Mouse (Mus musculus) MEL (cell line): Measurements from ENCODE around the gene Adam17. TPM values are rescaled to one million over a fixed set of nuclear protein-coding genes. Genes with fewer than 3 reads are reported as not detected.

Experiments
- DNase-seq: peaks from one replicate; pipeline ENCODE4 v3.0.0; 2011; ENCODE audit warnings: low read depth, low spot score
- H3K27ac ChIP-seq: 2 replicates; pipeline ENCODE4 v1.5.1; 2012; ENCODE audit warnings: low read depth, mild to moderate bottlenecking, control low read depth, low read length, moderate library complexity; ENCODE audit not compliant: control insufficient read depth
- H3K27me3 ChIP-seq, 2 experiments: fragments of 150-350 bp in 1 of 2; sonication (generic) in 1 of 2; 2 replicates each; pipeline ENCODE4 v1.6.1; 2012; ENCODE audit warnings: low read length in 2 of 2, mild to moderate bottlenecking in 2 of 2, improper control_type of control experiment in 1 of 2, moderate library complexity in 1 of 2; ENCODE audit not compliant: insufficient read depth in 2 of 2, control insufficient read depth in 1 of 2
- H3K36me3 ChIP-seq, 2 experiments: 2 replicates each; pipeline ENCODE4 v1.6.1; 2012 to 2014; ENCODE audit warnings: low read length in 2 of 2, improper control_type of control experiment in 1 of 2, inconsistent platforms in 1 of 2, mild to moderate bottlenecking in 1 of 2; ENCODE audit not compliant: insufficient read depth in 2 of 2, control insufficient read depth in 1 of 2
- H3K4me1 ChIP-seq, 2 experiments: fragments of 150-350 bp in 1 of 2; sonication (generic) in 1 of 2; 2 replicates each; pipeline ENCODE4 v1.6.1; 2012; ENCODE audit warnings: low read length in 2 of 2, improper control_type of control experiment in 1 of 2, mild to moderate bottlenecking in 1 of 2; ENCODE audit not compliant: insufficient read depth in 2 of 2, control insufficient read depth in 1 of 2
- H3K4me3 ChIP-seq, 2 experiments: fragments of 150-350 bp in 1 of 2; sonication (generic) in 1 of 2; 2 replicates each; pipeline ENCODE4 v1.5.1; 2012; ENCODE audit warnings: low read depth in 2 of 2, low read length in 2 of 2, mild to moderate bottlenecking in 2 of 2, moderate library complexity in 2 of 2, control low read depth in 1 of 2, improper control_type of control experiment in 1 of 2; ENCODE audit not compliant: control insufficient read depth in 1 of 2, insufficient read depth in 1 of 2
- H3K79me2 ChIP-seq: 2 replicates; pipeline ENCODE4 v1.6.1; 2012; ENCODE audit warnings: mild to moderate bottlenecking, low read length, moderate library complexity; ENCODE audit not compliant: control insufficient read depth, poor library complexity, insufficient read depth
- H3K9ac ChIP-seq: 2 replicates; pipeline ENCODE4 v1.6.1; 2012; ENCODE audit warnings: low read depth, mild to moderate bottlenecking, control low read depth, low read length, moderate library complexity; ENCODE audit not compliant: control insufficient read depth, poor library complexity, severe bottlenecking
- H3K9me3 ChIP-seq: fragments of 150-350 bp; sonication (generic); replicated peaks from 2 replicates; pipeline ENCODE4 v1.6.1; 2012; ENCODE audit warnings: mild to moderate bottlenecking, low read length, improper control_type of control experiment, moderate library complexity; ENCODE audit not compliant: insufficient read depth
- E2F4 ChIP-seq: IDR thresholded peaks from 2 replicates; pipeline ENCODE4 v1.6.1; 2011; ENCODE audit warnings: low read depth, low read length, improper control_type of control experiment, borderline replicate concordance
- ELF1 ChIP-seq: IDR thresholded peaks from 2 replicates; pipeline ENCODE4 v1.6.1; 2014; ENCODE audit warnings: low read depth, mild to moderate bottlenecking, inconsistent platforms, low read length, improper control_type of control experiment, moderate library complexity
- EP300 ChIP-seq, 2 experiments: IDR thresholded peaks; 2 replicates each; pipeline ENCODE4 v1.6.1; 2011; ENCODE audit warnings: improper control_type of control experiment in 2 of 2, low read length in 2 of 2, low read depth in 1 of 2, mild to moderate bottlenecking in 1 of 2
- ETS1 ChIP-seq: IDR thresholded peaks from 2 replicates; pipeline ENCODE4 v1.6.1; 2012; ENCODE audit warnings: low read depth, mild to moderate bottlenecking, inconsistent platforms, low read length, improper control_type of control experiment, moderate library complexity
- GABPA ChIP-seq: IDR thresholded peaks from 2 replicates; pipeline ENCODE4 v1.6.1; 2012; ENCODE audit warnings: low read depth, mild to moderate bottlenecking, inconsistent platforms, low read length, improper control_type of control experiment, moderate library complexity
- GATA1 ChIP-seq: IDR thresholded peaks from 2 replicates; pipeline ENCODE4 v1.6.1; 2011; ENCODE audit warnings: low read depth, low read length, improper control_type of control experiment
- KAT2A ChIP-seq: conservative IDR thresholded peaks from 2 replicates; pipeline ENCODE4 v1.6.1; 2012; ENCODE audit warnings: low read depth, low read length, improper control_type of control experiment, inconsistent platforms
- MAFK ChIP-seq: IDR thresholded peaks from 2 replicates; pipeline ENCODE4 v1.6.1; 2011; ENCODE audit warnings: low read depth, mild to moderate bottlenecking, low read length, improper control_type of control experiment, borderline replicate concordance
- MAX ChIP-seq: IDR thresholded peaks from 2 replicates; pipeline ENCODE4 v1.6.1; 2011; ENCODE audit warnings: low read length, improper control_type of control experiment
- MXI1 ChIP-seq: IDR thresholded peaks from 2 replicates; pipeline ENCODE4 v1.6.1; 2011; ENCODE audit warnings: mild to moderate bottlenecking, low read depth, low read length, improper control_type of control experiment
- MYB ChIP-seq: IDR thresholded peaks from 2 replicates; pipeline ENCODE4 v1.6.1; 2011; ENCODE audit warnings: mild to moderate bottlenecking, low read depth, low read length, improper control_type of control experiment
- NRF1 ChIP-seq: IDR thresholded peaks from 2 replicates; pipeline ENCODE4 v1.6.1; 2014; ENCODE audit warnings: low read depth, mild to moderate bottlenecking, inconsistent platforms, low read length, improper control_type of control experiment, moderate library complexity; ENCODE audit not compliant: poor library complexity, insufficient read depth, severe bottlenecking
- POLR2AphosphoS2 ChIP-seq: IDR thresholded peaks from 2 replicates; pipeline ENCODE4 v1.6.1; 2011; ENCODE audit warnings: low read length, improper control_type of control experiment
- RAD21 ChIP-seq: IDR thresholded peaks from 2 replicates; pipeline ENCODE4 v1.6.1; 2011; ENCODE audit warnings: mild to moderate bottlenecking, low read depth, low read length, improper control_type of control experiment
- SIN3A ChIP-seq: IDR thresholded peaks from 2 replicates; pipeline ENCODE4 v1.6.1; 2012; ENCODE audit warnings: low read length, improper control_type of control experiment, inconsistent platforms
- SMC3 ChIP-seq: IDR thresholded peaks from 2 replicates; pipeline ENCODE4 v1.6.1; 2011; ENCODE audit warnings: low read depth, low read length, improper control_type of control experiment
- TAL1 ChIP-seq: IDR thresholded peaks from 2 replicates; pipeline ENCODE4 v1.6.1; 2012; ENCODE audit warnings: mild to moderate bottlenecking, inconsistent platforms, low read length, moderate library complexity, mixed read lengths
- UBTF ChIP-seq: IDR thresholded peaks from 2 replicates; pipeline ENCODE4 v1.6.1; 2012; ENCODE audit warnings: low read depth, mild to moderate bottlenecking, inconsistent platforms, low read length, improper control_type of control experiment, moderate library complexity, borderline replicate concordance; ENCODE audit not compliant: insufficient read depth
- ZKSCAN1 ChIP-seq: IDR thresholded peaks from 2 replicates; pipeline ENCODE4 v1.6.1; 2012; ENCODE audit warnings: low read depth, mild to moderate bottlenecking, inconsistent platforms, low read length, improper control_type of control experiment, moderate library complexity
- ZNF384 ChIP-seq: IDR thresholded peaks from 2 replicates; pipeline ENCODE4 v1.6.1; 2012; ENCODE audit warnings: low read depth, mild to moderate bottlenecking, inconsistent platforms, low read length, improper control_type of control experiment
- polyA plus RNA-seq, 2 experiments: library from polyadenylated mRNA; stranded (reverse) in 1 of 2; unstranded in 1 of 2; fragments of >175 nt in 1 of 2; fragments of >200 nt in 1 of 2; gene quantifications; 2 replicates each; pipeline versions ENCODE4 v1.2.1 to v1.2.4; 2012; ENCODE audit warnings: low replicate concordance in 2 of 2, low read depth in 1 of 2; ENCODE audit not compliant: insufficient read length in 2 of 2, insufficient read depth in 1 of 2, missing spikeins in 1 of 2
- total RNA-seq: library from RNA; depleted of rRNA; stranded (reverse); fragments of 300-350 nt; gene quantifications from 2 replicates; pipeline ENCODE4 v1.2.3, GENCODE M21; 2012

Adam17 gene
- total and polyA plus RNA-seq, 3 experiments, result 12.9 to 14.2 TPM; not detected in 1

DNA sequence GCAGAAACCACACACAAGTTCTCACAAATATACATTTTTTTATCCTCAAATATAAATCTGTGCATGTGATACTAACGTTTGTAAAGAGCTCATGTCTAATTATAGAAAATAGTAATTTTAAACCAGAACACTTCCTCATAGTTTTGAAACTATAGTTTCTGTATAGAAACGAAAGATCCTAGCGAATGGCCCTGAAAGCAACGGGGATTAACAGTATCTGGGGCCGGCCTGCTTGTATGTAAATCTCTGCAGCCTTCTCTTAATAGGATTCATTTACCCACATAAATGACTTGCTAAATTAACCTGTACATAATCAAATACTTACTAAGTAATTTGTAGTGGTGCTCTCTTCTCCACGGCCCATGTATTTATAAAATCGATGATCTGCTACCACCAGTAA is 26.5 kb downstream of the Adam17 start:
- Histone ChIP-seq H3K4me3 (no peak overlapping the region), H3K4me1 (no peaks in the 10 kb centered on the region), H3K27ac (no peak overlapping the region), H3K27me3 (no peaks in the 10 kb centered on the region), H3K36me3 (no peaks in the 10 kb centered on the region; a peak in 1 of 4 replicates), H3K9ac (no peak overlapping the region), H3K9me3 (no peaks in the 10 kb centered on the region), H3K79me2 (no peaks in the 10 kb centered on the region)
- no peak for TF ChIP-seq ZKSCAN1
- TF ChIP-seq GATA1, result no peak
- TF ChIP-seq SIN3A, result no peak
- no peak for TF ChIP-seq KAT2A
- no peak for TF ChIP-seq MAX
- TF ChIP-seq MAFK, result no peak
- TF ChIP-seq E2F4, result no peak
- TF ChIP-seq RAD21, result no peak
- TF ChIP-seq SMC3, result no peak
- no peak for DNase-seq

DNA sequence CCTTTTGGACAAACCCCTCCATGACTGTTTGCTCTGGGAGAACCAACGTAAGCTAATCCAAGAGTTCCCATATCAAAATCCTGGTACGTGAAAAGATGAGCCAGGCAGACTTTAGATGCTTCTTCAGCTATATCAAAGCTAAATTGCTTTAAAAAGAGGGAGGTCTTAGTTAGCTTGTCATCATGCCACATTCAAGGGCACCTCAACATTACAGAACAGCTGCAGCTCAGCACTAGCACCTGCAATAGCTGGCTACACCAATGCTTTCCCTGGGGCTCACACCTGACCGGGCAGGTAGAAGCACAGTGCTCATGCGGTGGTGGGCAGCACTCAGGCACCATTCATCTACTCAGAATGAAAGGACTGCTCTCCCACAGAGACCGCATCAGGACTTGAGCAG is 32.8 kb downstream of the Adam17 start:
- no peaks in the 10 kb centered on the region; a peak in 1 of 4 replicates for H3K36me3 ChIP-seq
- H3K9me3 ChIP-seq, result no peaks in the 10 kb centered on the region
- DNase-seq, result no peak
- H3K27me3 ChIP-seq, result no peaks in the 10 kb centered on the region
- no peaks in the 10 kb centered on the region for H3K79me2 ChIP-seq
- no peak overlapping the region for H3K27ac ChIP-seq
- H3K4me1 ChIP-seq, result no peaks in the 10 kb centered on the region
- H3K9ac ChIP-seq, result no peak overlapping the region
- H3K4me3 ChIP-seq, result no peak overlapping the region
- TF ChIP-seq POLR2AphosphoS2 (no peak), ZNF384 (no peak), MYB (no peak), RAD21 (no peak), TAL1 (no peak), UBTF (no peak), MXI1 (no peak), NRF1 (no peak), E2F4 (no peak), GABPA (no peak), EP300 (IDR thresholded peaks at IDR 0.05; ENCODE audit: low read depth in 1 of 2, low read length in 2 of 2) (no peak), ETS1 (no peak), ELF1 (no peak)
- TF ChIP-seq, all 39 proteins: peak for 0
